Mouse (Mus musculus): ENCODE data around the gene Kcnb1.

DNA sequence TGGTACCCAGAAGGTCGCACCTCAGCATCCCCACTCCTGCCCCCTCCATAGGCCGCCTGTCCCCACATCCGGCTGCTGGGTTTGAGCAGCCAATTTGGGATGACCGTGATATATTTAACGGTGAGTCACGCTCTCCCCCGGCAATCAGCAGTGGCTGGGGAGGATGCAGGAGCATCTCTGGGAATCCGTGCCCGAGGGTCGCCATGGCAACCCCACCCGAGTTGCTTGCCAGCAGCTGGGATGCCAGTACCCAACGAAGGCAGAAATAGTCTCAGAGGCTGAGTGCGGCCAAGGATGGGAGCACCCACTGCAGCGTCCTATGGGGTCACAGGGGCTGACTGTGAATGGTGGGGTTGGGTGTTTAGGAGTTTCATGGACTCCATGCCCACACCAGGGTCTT lies 53.0 kb downstream of the Kcnb1 start:
- TF ChIP-seq POLR2A (IDR thresholded peaks at IDR 0.05; ENCODE audit: low read depth, low read length) (no peak), CTCF (IDR thresholded peaks at IDR 0.05; ENCODE audit: extremely low read depth, insufficient read depth, insufficient read length, insufficient replicate concordance) (no peak)

Data from spleen, adult 2 months (tissue).